Mouse (Mus musculus) liver, embryonic 11.5 days (tissue): ENCODE measurements around the gene Ctcfl. TPM values are rescaled to one million over a fixed set of nuclear protein-coding genes. Genes with fewer than 3 reads are reported as not detected.

ENCODE experiments used
- ATAC-seq: fragments of 200-750 bp; cut with Nextera tagmentation; replicated peaks from 2 replicates; pipeline ENCODE4 v1.8.0; 2017; ENCODE audit warnings: moderate number of reproducible peaks, mild to moderate bottlenecking, moderate TSS enrichment, moderate library complexity; ENCODE audit not compliant: low FRiP score
- DNase-seq: peaks from one replicate; pipeline ENCODE4 v3.0.0-alpha.2; 2017; ENCODE audit warnings: low spot score
- H3K27ac ChIP-seq: fragments of 300-500 bp; sonication (generic); 2 replicates; pipeline ENCODE4 v1.5.1; 2014; ENCODE audit warnings: mild to moderate bottlenecking, low read depth, low read length, control low read depth
- H3K27me3 ChIP-seq: fragments of 300-500 bp; sonication (generic); replicated peaks from 2 replicates; pipeline ENCODE4 v1.6.1; 2014; ENCODE audit warnings: low read length, mixed read lengths; ENCODE audit not compliant: control insufficient read depth, insufficient read depth
- H3K36me3 ChIP-seq: fragments of 300-500 bp; sonication (generic); 2 replicates; pipeline ENCODE4 v1.6.1; 2014; ENCODE audit warnings: mild to moderate bottlenecking, low read length, moderate library complexity, mixed read lengths; ENCODE audit not compliant: control insufficient read depth, insufficient read depth
- H3K4me1 ChIP-seq: fragments of 300-500 bp; sonication (generic); replicated peaks from 2 replicates; pipeline ENCODE4 v1.6.1; 2014; ENCODE audit warnings: low read length, mixed read lengths; ENCODE audit not compliant: control insufficient read depth, insufficient read depth
- H3K4me2 ChIP-seq: fragments of 300-500 bp; sonication (generic); 2 replicates; pipeline ENCODE4 v1.6.1; 2014; ENCODE audit warnings: mild to moderate bottlenecking, control low read depth, moderate library complexity
- H3K4me3 ChIP-seq: fragments of 300-500 bp; sonication (generic); 2 replicates; pipeline ENCODE4 v1.5.1; 2014; ENCODE audit warnings: low read depth, low read length, control low read depth
- H3K9ac ChIP-seq: fragments of 300-500 bp; sonication (generic); 2 replicates; pipeline ENCODE4 v1.6.1; 2014; ENCODE audit warnings: low read depth, low read length, control low read depth
- H3K9me3 ChIP-seq: fragments of 300-500 bp; sonication (generic); 2 replicates; pipeline ENCODE4 v1.6.1; 2016; ENCODE audit warnings: low read length, inconsistent platforms, mixed read lengths; ENCODE audit not compliant: control insufficient read depth
- WGBS: fragments of 180-500 bp; shearing (Covaris S2); extraction: QIAGEN DNeasy Blood & Tissue Kit; methylation state at CpG from one replicate; pipeline ENCODE4 v1.1.7; 2014; 5-methylcytosine and 5-hydroxymethylcytosine counted together
- polyA plus RNA-seq: library from polyadenylated mRNA; unstranded; fragments of >200 nt; fragmentation: Nextera tagmentation; extraction: Ambion mirVana; gene quantifications from 2 replicates; pipeline ENCODE4 v1.2.1, GENCODE M21; 2014

Ctcfl gene
- polyA plus RNA-seq = 0.07 TPM in 1 of 2 replicates, not detected in the other

- 82% methylated on average over 35 of the region's 35 CpGs for WGBS
- Histone ChIP-seq H3K36me3 (no peaks in the 10 kb centered on the region), H3K4me2 (no peak within 1 kb of the TSS), H3K9me3 (no peaks in the 10 kb centered on the region), H3K4me1 (0 out of 2 replicates have a peak, but pooled peaks cover 2% of the 10 kb centered on the region), H3K4me3 (no peak within 1 kb of the TSS), H3K27me3 (no peaks in the 10 kb centered on the region), H3K27ac (no peak within 1 kb of the TSS), H3K9ac (no peak within 1 kb of the TSS)
- peak; percentile 43; the same call in 1 of the 2 replicates for ATAC-seq
- DNase-seq = no peak
Observed at GRCm38 (mm10) chr2:173119023-173119944, at the start of gene Ctcfl. Gene Ctcfl, minus strand, starts transcription at chr2:173119525.

- H3K4me1 ChIP-seq = 0 out of 2 replicates have a peak, but pooled peaks cover 7% of the 10 kb centered on the region
- no peak for ATAC-seq
- H3K9ac ChIP-seq = no peak overlapping the region
- 65% methylated on average over 5 of the region's 5 CpGs for WGBS
- H3K36me3 ChIP-seq = no peaks in the 10 kb centered on the region
- H3K4me3 ChIP-seq = no peak overlapping the region
- H3K4me2 ChIP-seq = no peak overlapping the region
- DNase-seq = no peak
- no peaks in the 10 kb centered on the region for H3K9me3 ChIP-seq
- no peak overlapping the region for H3K27ac ChIP-seq
- peaks cover 21% of the 10 kb centered on the region for H3K27me3 ChIP-seq
Observed at GRCm38 (mm10) chr2:173168411-173168851, 49.1 kb upstream of the Ctcfl start.

- no peaks in the 10 kb centered on the region for H3K4me1 ChIP-seq
- no peak overlapping the region for H3K27ac ChIP-seq
- WGBS = 80% methylated on average over 10 of the region's 10 CpGs
- no peak overlapping the region for H3K4me2 ChIP-seq
- H3K9ac ChIP-seq = no peak overlapping the region
- no peak overlapping the region for H3K4me3 ChIP-seq
- H3K27me3 ChIP-seq = no peaks in the 10 kb centered on the region; the same call in 1 of the 2 replicates
- ATAC-seq (no peak), DNase-seq (no peak)
- H3K9me3 ChIP-seq = no peaks in the 10 kb centered on the region
- H3K36me3 ChIP-seq = no peaks in the 10 kb centered on the region
Observed at GRCm38 (mm10) chr2:173165357-173165756, 46.0 kb upstream of the Ctcfl start.

- no peak overlapping the region for H3K9ac ChIP-seq
- no peaks in the 10 kb centered on the region for H3K36me3 ChIP-seq
- DNase-seq (no peak), ATAC-seq (no peak)
- 83% methylated on average over 10 of the region's 10 CpGs for WGBS
- H3K27ac ChIP-seq = no peak overlapping the region
- H3K27me3 ChIP-seq = no peaks in the 10 kb centered on the region; the same call in 1 of the 2 replicates
- H3K4me1 ChIP-seq = no peaks in the 10 kb centered on the region
- no peak overlapping the region for H3K4me3 ChIP-seq
- H3K4me2 ChIP-seq = no peak overlapping the region
- H3K9me3 ChIP-seq = no peaks in the 10 kb centered on the region
Observed at GRCm38 (mm10) chr2:173164946-173165345, 45.6 kb upstream of the Ctcfl start.

GRCm38 (mm10) chr2:173164358-173164757, 45.0 kb upstream of the Ctcfl start:
- no peak for ATAC-seq
- no peak overlapping the region for H3K9ac ChIP-seq
- no peaks in the 10 kb centered on the region for H3K36me3 ChIP-seq
- H3K4me2 ChIP-seq = no peak overlapping the region
- 26% methylated on average over 2 of the region's 2 CpGs for WGBS
- H3K9me3 ChIP-seq = no peaks in the 10 kb centered on the region
- no peak for DNase-seq
- no peaks in the 10 kb centered on the region; the same call in 1 of the 2 replicates for H3K4me1 ChIP-seq
- no peaks in the 10 kb centered on the region; the same call in 1 of the 2 replicates for H3K27me3 ChIP-seq
- H3K27ac ChIP-seq = no peak overlapping the region
- H3K4me3 ChIP-seq = no peak overlapping the region

GRCm38 (mm10) chr2:173163380-173163779, 44.1 kb upstream of the Ctcfl start:
- Histone ChIP-seq H3K4me1 (no peaks in the 10 kb centered on the region; the same call in 1 of the 2 replicates), H3K9me3 (no peaks in the 10 kb centered on the region), H3K9ac (no peak overlapping the region), H3K4me2 (no peak overlapping the region), H3K27ac (no peak overlapping the region), H3K27me3 (no peaks in the 10 kb centered on the region; the same call in 1 of the 2 replicates), H3K36me3 (no peaks in the 10 kb centered on the region), H3K4me3 (no peak overlapping the region)
- WGBS = 81% methylated on average over 8 of the region's 8 CpGs
- DNase-seq (no peak), ATAC-seq (no peak)

GRCm38 (mm10) chr2:173159354-173160311, 40.3 kb upstream of the Ctcfl start:
- Histone ChIP-seq H3K27ac (no peak overlapping the region), H3K9me3 (no peaks in the 10 kb centered on the region), H3K4me3 (no peak overlapping the region), H3K4me1 (no peaks in the 10 kb centered on the region; the same call in 1 of the 2 replicates), H3K9ac (no peak overlapping the region), H3K4me2 (no peak overlapping the region), H3K27me3 (no peaks in the 10 kb centered on the region), H3K36me3 (no peaks in the 10 kb centered on the region)
- 52% methylated on average over 24 of the region's 24 CpGs for WGBS
- no peak for DNase-seq
- peak; percentile 40; the same call in 1 of the 2 replicates for ATAC-seq

- H3K4me1 ChIP-seq = no peaks in the 10 kb centered on the region; the same call in 1 of the 2 replicates
- H3K4me3 ChIP-seq = no peak overlapping the region
- no peak overlapping the region for H3K4me2 ChIP-seq
- WGBS = 81% methylated on average over 19 of the region's 19 CpGs
- DNase-seq (no peak), ATAC-seq (no peak)
- no peak overlapping the region for H3K27ac ChIP-seq
- H3K27me3 ChIP-seq = no peaks in the 10 kb centered on the region
- no peak overlapping the region for H3K9ac ChIP-seq
- no peaks in the 10 kb centered on the region for H3K36me3 ChIP-seq
- H3K9me3 ChIP-seq = no peaks in the 10 kb centered on the region
Observed at GRCm38 (mm10) chr2:173158390-173159055, 39.2 kb upstream of the Ctcfl start.
